Mouse (Mus musculus): ENCODE measurements around the gene Chrdl2.

GRCm38 (mm10) chr7:100077071-100077470 lies 71.1 kb downstream of the Chrdl2 start:
- TF ChIP-seq CTCF (IDR thresholded peaks at IDR 0.05) = no peak
- TF ChIP-seq EP300 (IDR thresholded peaks at IDR 0.05; ENCODE audit: insufficient read depth, low read depth, low read length) = no peak

Data from heart, adult 2 months (tissue).